Mouse (Mus musculus): Measurements from ENCODE around the gene Aarsd1.

GRCm38 (mm10) chr11:101442127-101442693 is 24.8 kb upstream of the Aarsd1 start, which contains the start of gene Rpl27:
- peak; percentile 77 for TF ChIP-seq CTCF (IDR thresholded peaks at IDR 0.05; ENCODE audit: insufficient read depth, low read length)
- peak; percentile 84 for TF ChIP-seq POLR2A (IDR thresholded peaks at IDR 0.05; ENCODE audit: borderline replicate concordance, extremely low read depth, low read depth, low read length)
